Mouse (Mus musculus): ENCODE measurements around the gene Palm2. TPM values are rescaled to one million over a fixed set of nuclear protein-coding genes. Genes with fewer than 3 reads are reported as not detected.

Gene Palm2
- polyA plus RNA-seq, 1 experiment from 2014 or later, result 3.9 TPM

DNA sequence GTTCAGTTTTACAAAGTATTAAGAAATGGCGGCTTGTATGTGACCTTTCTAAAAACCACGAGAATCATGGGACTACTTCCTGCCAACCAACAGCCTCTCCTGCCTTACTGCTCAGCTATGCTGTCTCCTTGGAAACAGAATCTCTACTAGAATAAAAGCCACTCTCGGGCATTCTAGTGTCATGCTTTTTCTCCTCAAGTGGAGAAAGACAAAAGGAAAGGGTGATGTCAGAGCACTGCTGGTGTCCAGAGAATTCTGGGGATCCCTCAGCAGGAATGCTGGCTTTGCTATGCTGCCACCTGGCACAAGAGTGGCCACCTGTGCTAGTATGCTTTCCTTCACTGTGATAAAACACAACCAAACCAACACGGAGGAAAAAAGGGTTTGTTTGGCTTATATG is 226.4 kb downstream of the Palm2 start:
- Histone ChIP-seq H3K4me1 (replicated peaks) (no peaks in the 10 kb centered on the region), H3K36me3 (no peaks in the 10 kb centered on the region), H3K9ac (no peak overlapping the region), H3K27me3 (replicated peaks) (no peaks in the 10 kb centered on the region), H3K9me3 (no peaks in the 10 kb centered on the region), H3K4me2 (replicated peaks) (no peak overlapping the region), H3K27ac (no peak overlapping the region), H3K4me3 (replicated peaks) (no peak overlapping the region)
- ATAC-seq, result no peak
- 29% methylated on average over 4 of the region's 4 CpGs for WGBS

DNA sequence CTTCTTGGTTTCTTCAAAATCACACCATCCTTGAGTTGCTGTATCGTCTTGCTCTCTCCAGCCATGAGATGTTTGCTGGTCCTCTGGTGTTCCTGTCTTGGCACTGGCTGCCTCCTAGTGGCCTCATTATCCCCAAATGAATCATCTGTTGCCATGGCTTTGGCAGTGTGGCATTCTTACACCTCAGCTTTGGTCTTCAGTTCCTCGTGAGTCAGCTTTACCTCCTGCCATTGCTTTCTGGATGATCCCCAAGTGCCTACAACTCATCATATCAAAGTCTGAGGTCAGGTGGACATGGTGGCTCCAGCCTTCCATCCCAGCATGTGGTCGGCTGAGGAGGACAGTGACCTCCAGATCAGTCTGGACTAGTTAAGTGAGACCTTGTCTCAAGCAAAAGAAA is 232.1 kb downstream of the Palm2 start:
- H3K4me3 ChIP-seq (replicated peaks), result no peak overlapping the region
- H3K9me3 ChIP-seq, result no peaks in the 10 kb centered on the region
- no peak for ATAC-seq
- no peak overlapping the region for H3K27ac ChIP-seq
- no peak overlapping the region for H3K9ac ChIP-seq
- WGBS, result 77% methylated on average over 3 of the region's 3 CpGs
- H3K27me3 ChIP-seq (replicated peaks), result no peaks in the 10 kb centered on the region
- no peaks in the 10 kb centered on the region for H3K4me1 ChIP-seq (replicated peaks)
- no peak overlapping the region for H3K4me2 ChIP-seq (replicated peaks)
- no peaks in the 10 kb centered on the region for H3K36me3 ChIP-seq

DNA sequence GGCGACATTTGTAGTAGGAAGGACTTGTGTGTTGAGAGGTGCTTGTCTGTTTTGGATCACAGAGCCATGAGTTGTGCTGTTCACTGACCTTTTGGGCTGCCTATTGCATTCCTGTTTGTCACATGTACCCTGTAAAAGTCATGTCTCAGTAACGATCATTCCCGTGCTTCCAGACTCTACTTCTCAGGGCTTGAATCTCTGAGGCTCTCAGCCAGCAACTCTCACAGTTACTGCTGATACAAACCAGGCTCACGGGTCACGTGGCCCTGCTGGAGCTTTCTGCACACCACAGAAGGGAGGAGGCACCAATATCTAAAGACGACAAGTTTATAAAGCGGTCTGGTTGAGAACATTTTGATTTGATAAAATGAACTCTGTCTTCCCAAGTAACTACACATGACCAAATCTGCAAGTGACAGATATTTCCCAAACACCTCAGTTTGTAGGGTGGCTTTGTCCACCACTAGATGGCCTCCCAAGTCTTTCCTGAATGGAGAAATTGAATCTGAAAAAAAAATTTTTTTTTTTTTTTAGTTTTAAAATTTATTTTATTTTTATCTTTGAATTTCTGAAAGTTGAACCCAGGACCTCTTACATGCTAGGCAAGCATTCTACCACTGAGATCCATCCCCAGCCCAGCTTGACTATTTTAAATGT is 236.9 kb downstream of the Palm2 start:
- no peak overlapping the region for H3K4me3 ChIP-seq (replicated peaks)
- no peak overlapping the region for H3K9ac ChIP-seq
- no peaks in the 10 kb centered on the region for H3K9me3 ChIP-seq
- H3K27ac ChIP-seq, result no peak overlapping the region
- ATAC-seq, result peak; percentile 79
- 35% methylated on average over 7 of the region's 7 CpGs for WGBS
- H3K4me1 ChIP-seq (replicated peaks), result peaks cover 5% of the 10 kb centered on the region
- no peak overlapping the region for H3K4me2 ChIP-seq (replicated peaks)
- no peaks in the 10 kb centered on the region for H3K27me3 ChIP-seq (replicated peaks)
- H3K36me3 ChIP-seq, result no peaks in the 10 kb centered on the region

DNA sequence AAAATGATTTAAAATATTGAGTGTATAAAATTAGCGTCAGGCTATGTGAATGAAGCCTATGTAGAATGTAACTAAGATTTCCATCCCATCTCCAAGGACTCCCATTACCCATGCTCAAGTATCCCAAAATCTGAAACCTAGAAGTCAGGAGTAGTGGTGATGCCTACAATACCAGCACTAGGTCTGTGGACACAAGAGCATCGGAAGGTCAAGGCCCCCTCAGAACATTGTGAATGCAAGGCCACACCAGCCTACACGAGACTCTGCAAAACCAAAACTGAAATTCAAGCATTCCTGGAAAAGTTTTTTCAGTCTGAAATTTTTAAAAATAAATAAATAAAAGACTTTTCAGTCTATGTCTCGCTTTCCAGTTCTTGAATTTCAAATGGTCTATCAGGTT is 238.5 kb downstream of the Palm2 start:
- Histone ChIP-seq H3K27me3 (replicated peaks) (no peaks in the 10 kb centered on the region), H3K9me3 (no peaks in the 10 kb centered on the region), H3K9ac (no peak overlapping the region), H3K36me3 (no peaks in the 10 kb centered on the region), H3K4me2 (replicated peaks) (no peak overlapping the region), H3K4me3 (replicated peaks) (no peak overlapping the region), H3K4me1 (replicated peaks) (peaks cover 5% of the 10 kb centered on the region), H3K27ac (no peak overlapping the region)
- no peak for ATAC-seq
- 78% methylated on average over 4 of the region's 4 CpGs for WGBS

DNA sequence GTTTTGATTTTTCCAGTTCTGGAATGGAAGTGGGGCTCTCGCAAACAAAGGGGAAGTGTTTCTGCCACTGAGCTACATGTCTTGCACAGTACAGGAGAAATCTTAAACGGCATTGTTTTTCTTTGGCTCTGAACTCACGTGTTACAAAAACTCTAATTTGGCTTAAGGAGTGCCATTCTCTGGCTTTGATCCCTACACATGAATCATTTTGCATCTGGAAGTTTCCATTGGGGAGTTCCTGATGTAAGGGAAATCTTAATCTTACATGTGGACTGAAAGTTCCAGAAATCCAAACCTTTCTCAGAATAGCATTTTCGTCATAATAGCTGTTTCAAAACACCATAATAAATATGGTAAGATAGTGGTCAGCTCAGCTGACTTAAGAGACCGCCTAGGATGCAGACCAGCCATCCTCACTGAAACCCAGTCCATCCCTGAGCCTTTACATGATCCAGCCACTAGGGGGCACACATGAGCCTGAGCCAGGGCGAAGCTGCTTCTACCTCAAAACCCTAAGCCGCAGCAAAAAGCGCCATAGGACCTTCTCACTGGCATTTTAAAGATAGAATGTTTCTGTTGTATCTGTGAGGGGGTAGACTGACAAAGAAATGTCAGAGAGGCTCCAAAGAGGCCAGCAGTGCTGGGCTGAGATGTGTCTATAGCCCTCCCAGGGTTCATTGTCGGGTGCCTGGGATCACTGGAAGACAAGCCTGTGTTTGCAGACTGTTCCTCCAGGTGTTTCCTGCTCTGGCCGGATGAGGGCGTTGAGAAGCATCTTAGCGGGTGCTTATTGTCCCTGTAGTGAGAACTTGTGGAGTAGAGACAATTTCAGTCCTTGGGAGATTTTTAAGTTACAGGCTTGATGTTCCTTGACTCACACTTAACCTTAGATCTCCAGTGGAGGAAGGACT is 239.2 kb downstream of the Palm2 start:
- H3K4me3 ChIP-seq (replicated peaks), result no peak overlapping the region
- no peak overlapping the region for H3K9ac ChIP-seq
- peaks cover 5% of the 10 kb centered on the region for H3K4me1 ChIP-seq (replicated peaks)
- no peaks in the 10 kb centered on the region for H3K36me3 ChIP-seq
- WGBS, result 15% methylated on average over 12 of the region's 12 CpGs
- 0 out of 2 replicates have a peak overlapping the region, but pooled peaks have one; percentile 9 for H3K27ac ChIP-seq
- ATAC-seq, result peak; percentile 57; the same call in 1 of the 2 replicates
- H3K27me3 ChIP-seq (replicated peaks), result no peaks in the 10 kb centered on the region
- H3K4me2 ChIP-seq (replicated peaks), result peak overlapping the region; percentile 42
- no peaks in the 10 kb centered on the region for H3K9me3 ChIP-seq

DNA sequence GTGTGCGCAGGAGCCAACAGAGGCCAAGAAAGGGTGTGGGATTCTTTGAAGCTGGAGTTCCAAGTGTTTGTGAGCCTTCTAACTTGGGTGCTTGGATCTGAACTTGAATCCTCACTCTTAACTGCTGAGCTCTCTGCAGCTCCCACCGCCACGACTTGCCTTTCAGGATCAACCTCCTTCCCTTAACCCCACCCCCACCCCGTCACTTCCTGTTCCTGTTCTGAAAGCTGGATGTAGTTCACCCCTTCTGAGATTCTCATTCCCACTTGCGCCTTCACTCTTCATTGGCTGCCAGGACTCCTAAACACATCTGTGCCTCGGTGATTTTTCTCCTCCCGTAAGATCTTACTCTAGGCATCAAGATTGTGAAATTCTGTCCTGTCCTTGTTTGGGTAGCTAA is 240.3 kb downstream of the Palm2 start:
- peaks cover 5% of the 10 kb centered on the region for H3K4me1 ChIP-seq (replicated peaks)
- H3K27me3 ChIP-seq (replicated peaks), result no peaks in the 10 kb centered on the region
- H3K9ac ChIP-seq, result no peak overlapping the region
- WGBS, result 74% methylated on average over 7 of the region's 7 CpGs
- no peak for ATAC-seq
- peak overlapping the region; percentile 18; the same call in 1 of the 2 replicates for H3K27ac ChIP-seq
- H3K4me2 ChIP-seq (replicated peaks), result peak overlapping the region; percentile 56
- H3K36me3 ChIP-seq, result no peaks in the 10 kb centered on the region
- H3K9me3 ChIP-seq, result no peaks in the 10 kb centered on the region
- H3K4me3 ChIP-seq (replicated peaks), result no peak overlapping the region

DNA sequence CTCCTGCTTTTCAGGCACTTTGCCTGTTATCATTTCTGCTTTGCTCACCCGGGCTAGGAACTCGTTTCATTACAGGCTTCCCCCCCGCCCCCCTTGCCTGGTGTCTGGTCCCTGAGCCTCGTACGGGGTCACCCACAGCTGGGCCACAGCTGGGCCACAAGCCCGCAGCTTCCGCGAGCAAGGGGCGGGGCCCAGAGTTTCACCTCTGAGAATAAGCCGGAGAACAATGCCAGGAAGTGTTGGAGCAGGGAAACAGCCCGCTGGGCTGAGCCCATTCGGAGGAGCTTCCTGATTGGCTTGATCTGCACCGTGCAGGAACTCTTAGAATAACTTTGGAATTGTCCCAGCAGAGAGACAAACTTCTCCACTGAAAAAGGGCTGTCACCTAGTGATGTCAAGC is 241.3 kb downstream of the Palm2 start:
- H3K36me3 ChIP-seq, result no peaks in the 10 kb centered on the region
- peak overlapping the region; percentile 56 for H3K4me2 ChIP-seq (replicated peaks)
- H3K27ac ChIP-seq, result peak overlapping the region; percentile 18; the same call in 1 of the 2 replicates
- peak; percentile 82 for ATAC-seq
- no peaks in the 10 kb centered on the region for H3K27me3 ChIP-seq (replicated peaks)
- peaks cover 5% of the 10 kb centered on the region for H3K4me1 ChIP-seq (replicated peaks)
- H3K9me3 ChIP-seq, result no peaks in the 10 kb centered on the region
- no peak overlapping the region for H3K9ac ChIP-seq
- H3K4me3 ChIP-seq (replicated peaks), result 0 out of 2 replicates have a peak overlapping the region, but pooled peaks have one; percentile 9
- 2% methylated on average over 13 of the region's 13 CpGs for WGBS

DNA sequence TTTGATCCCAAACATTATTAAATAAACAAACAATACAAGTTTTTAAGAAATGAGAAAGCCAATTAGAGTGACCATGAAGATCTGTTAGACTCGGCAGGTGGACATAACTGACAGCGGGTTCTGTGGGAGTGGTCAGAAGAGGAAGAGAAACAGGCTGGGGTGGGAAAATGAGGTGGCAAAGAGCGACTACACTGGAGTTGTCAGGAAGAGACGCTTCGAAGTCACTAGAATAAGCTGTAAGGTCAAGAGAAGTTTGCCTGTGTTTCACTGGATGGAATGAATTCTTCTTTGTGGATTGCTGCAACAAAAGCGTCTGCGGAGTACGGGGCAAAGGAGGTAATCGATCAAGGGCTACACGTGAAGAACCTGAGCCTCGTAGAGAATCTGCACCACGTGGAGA is 243.9 kb downstream of the Palm2 start:
- H3K9ac ChIP-seq, result no peak overlapping the region
- no peak overlapping the region for H3K27ac ChIP-seq
- WGBS, result 79% methylated on average over 12 of the region's 12 CpGs

DNA sequence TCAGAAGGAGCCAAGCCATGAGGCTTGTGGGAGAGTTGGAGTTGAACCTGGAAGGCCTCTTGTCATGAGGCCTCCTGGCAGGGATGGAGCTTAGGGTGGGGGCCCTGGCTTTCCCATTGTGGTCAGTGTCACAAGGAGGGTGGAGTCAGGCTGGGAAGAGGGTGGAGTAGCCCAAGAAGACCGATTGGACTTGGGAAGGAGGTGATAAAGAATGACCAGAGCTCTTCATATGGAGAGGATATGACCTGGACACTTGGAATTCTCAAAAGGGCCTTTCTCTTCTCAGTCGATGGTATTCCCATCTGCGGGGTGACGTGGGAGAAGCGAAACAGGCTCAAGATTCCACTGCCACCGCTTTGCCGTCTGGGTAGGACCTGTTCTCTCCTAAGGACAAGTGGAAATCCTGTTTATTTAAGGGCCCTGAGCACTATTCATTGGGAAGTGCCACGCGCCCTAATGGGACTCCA is 245.0 kb downstream of the Palm2 start:
- WGBS, result 79% methylated on average over 9 of the region's 9 CpGs

More for the DNA sequence above, 243.9 kb downstream of the Palm2 start:
- H3K4me3 ChIP-seq (replicated peaks), result no peak overlapping the region
- H3K4me2 ChIP-seq (replicated peaks), result no peak overlapping the region
- no peaks in the 10 kb centered on the region for H3K27me3 ChIP-seq (replicated peaks)
- H3K36me3 ChIP-seq, result no peaks in the 10 kb centered on the region
- no peaks in the 10 kb centered on the region for H3K9me3 ChIP-seq
- ATAC-seq, result no peak
- peaks cover 5% of the 10 kb centered on the region for H3K4me1 ChIP-seq (replicated peaks)

DNA sequence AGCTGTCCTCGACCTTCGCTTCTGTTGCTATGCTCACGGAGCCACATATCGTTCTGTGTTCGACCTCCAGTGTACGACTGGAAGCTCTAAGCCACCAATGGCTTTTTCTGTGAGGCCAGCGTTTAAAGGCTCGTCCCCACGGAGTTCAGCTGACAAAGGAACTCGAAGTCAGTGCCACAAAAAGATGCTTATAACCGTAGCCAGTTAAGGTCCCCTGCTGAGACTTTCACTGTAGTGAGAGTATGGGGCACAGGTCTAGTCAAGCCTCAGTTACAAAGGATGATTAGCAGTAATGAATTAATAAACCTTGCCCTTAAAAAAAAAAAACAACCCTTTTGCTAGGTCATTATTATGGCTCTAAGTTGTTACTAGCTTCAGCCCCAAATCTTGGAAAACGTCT is 246.1 kb downstream of the Palm2 start:
- ATAC-seq, result no peak
- Histone ChIP-seq H3K27ac (no peak overlapping the region), H3K36me3 (no peaks in the 10 kb centered on the region), H3K4me3 (replicated peaks) (no peak overlapping the region), H3K4me2 (replicated peaks) (no peak overlapping the region), H3K4me1 (replicated peaks) (peaks cover 2% of the 10 kb centered on the region; the same call in 1 of the 2 replicates), H3K9ac (no peak overlapping the region), H3K9me3 (no peaks in the 10 kb centered on the region), H3K27me3 (replicated peaks) (no peaks in the 10 kb centered on the region)
- 88% methylated on average over 12 of the region's 12 CpGs for WGBS

More for the DNA sequence above, 245.0 kb downstream of the Palm2 start:
- no peak overlapping the region for H3K4me3 ChIP-seq (replicated peaks)
- H3K27me3 ChIP-seq (replicated peaks), result no peaks in the 10 kb centered on the region
- no peak overlapping the region for H3K9ac ChIP-seq
- no peak overlapping the region for H3K27ac ChIP-seq
- H3K4me2 ChIP-seq (replicated peaks), result no peak overlapping the region
- H3K36me3 ChIP-seq, result no peaks in the 10 kb centered on the region
- H3K9me3 ChIP-seq, result no peaks in the 10 kb centered on the region
- H3K4me1 ChIP-seq (replicated peaks), result peaks cover 5% of the 10 kb centered on the region; the same call in 1 of the 2 replicates
- no peak for ATAC-seq

DNA sequence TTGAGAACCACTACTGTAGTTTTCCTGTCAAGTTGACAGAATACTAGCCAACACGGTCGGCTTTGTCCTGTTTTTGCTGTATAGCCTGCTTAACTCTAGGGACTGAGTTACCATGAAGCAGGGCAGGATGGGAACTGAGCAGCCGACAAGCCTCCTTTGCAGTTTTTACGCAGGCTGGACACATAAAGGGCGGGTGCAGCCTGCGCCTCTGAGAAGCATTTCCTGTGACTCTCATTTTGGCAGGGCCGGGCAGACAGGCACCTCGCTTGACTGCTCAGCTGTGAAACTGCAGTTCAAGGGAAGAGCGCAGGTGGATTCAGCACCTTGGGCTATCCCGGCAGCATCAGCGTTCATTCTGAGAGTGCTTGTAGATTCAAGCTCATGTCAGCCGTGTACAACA is 247.5 kb downstream of the Palm2 start:
- Histone ChIP-seq H3K4me2 (replicated peaks) (no peak overlapping the region), H3K27ac (no peak overlapping the region), H3K9ac (no peak overlapping the region), H3K9me3 (no peaks in the 10 kb centered on the region), H3K4me1 (replicated peaks) (no peaks in the 10 kb centered on the region; the same call in 1 of the 2 replicates), H3K4me3 (replicated peaks) (no peak overlapping the region), H3K27me3 (replicated peaks) (no peaks in the 10 kb centered on the region), H3K36me3 (no peaks in the 10 kb centered on the region)
- 67% methylated on average over 12 of the region's 12 CpGs for WGBS
- no peak for ATAC-seq

DNA sequence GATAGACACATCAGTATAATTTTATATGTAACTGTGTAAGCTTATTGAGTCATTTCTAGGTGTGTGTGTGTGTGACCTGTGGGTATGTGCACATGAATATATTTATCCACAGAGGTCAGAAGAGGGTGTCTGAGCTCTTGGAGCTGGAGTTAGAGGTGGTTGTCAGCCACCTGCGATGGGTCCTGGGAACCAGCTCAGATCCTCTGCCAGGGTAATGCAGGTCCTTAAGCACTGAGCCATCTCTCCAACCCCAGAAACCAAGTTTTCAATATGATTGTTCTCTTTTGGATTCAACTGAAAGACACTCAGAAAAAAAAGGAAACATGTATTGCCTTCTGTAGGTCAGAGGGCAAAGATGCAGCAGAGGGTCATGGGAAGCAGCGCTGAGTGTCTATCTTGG is 248.3 kb downstream of the Palm2 start:
- H3K4me2 ChIP-seq (replicated peaks), result no peak overlapping the region
- H3K27me3 ChIP-seq (replicated peaks), result no peaks in the 10 kb centered on the region
- no peaks in the 10 kb centered on the region for H3K36me3 ChIP-seq
- no peak overlapping the region for H3K4me3 ChIP-seq (replicated peaks)
- H3K9me3 ChIP-seq, result no peaks in the 10 kb centered on the region
- H3K4me1 ChIP-seq (replicated peaks), result no peaks in the 10 kb centered on the region; the same call in 1 of the 2 replicates
- no peak for ATAC-seq
- no peak overlapping the region for H3K27ac ChIP-seq
- H3K9ac ChIP-seq, result no peak overlapping the region
- 97% methylated on average over 2 of the region's 2 CpGs for WGBS

All from intestine, embryonic 15.5 days (tissue).